Mouse (Mus musculus): ENCODE measurements around the gene Asap3. TPM values are rescaled to one million over a fixed set of nuclear protein-coding genes. Genes with fewer than 3 reads are reported as not detected.

Asap3 gene
- polyA plus RNA-seq, 1 experiment from 2014 or later: 6.0 TPM

DNA sequence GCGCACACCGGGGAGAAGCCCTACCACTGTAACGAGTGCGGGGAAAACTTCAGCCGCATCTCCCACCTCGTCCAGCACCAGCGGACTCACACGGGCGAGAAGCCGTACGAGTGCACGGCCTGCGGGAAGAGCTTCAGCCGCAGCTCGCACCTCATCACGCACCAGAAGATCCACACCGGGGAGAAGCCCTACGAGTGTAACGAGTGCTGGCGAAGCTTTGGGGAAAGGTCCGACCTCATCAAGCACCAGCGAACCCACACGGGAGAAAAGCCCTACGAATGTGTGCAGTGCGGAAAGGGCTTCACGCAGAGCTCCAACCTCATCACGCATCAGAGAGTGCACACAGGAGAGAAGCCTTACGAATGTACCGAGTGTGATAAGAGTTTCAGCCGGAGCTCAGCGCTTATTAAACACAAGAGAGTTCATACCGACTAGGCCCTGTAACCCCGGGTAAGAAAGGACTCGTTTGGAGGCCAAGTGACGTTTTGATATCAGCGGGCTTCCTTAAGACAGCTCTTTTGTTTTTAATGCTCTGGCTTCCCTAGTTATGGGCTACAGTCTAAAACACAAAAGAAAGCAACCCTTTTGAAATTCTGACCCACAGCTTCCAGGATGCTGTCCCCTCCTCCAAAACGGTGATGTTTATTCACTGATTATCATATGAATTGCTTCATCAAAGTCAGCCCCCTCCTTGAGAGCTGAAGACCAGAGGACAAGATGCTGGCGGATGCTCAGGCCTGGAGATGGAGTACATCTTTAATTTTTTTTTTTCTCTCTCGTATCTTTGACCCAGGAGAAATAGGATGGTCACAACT lies 84.8 kb downstream of the Asap3 start:
- H3K4me2 ChIP-seq: no peak overlapping the region
- peaks cover 73% of the 10 kb centered on the region for H3K36me3 ChIP-seq
- no peak for ATAC-seq (replicated peaks; ENCODE audit: low FRiP score)
- H3K4me3 ChIP-seq (replicated peaks): no peak overlapping the region
- no peaks in the 10 kb centered on the region for H3K9me3 ChIP-seq (replicated peaks)
- WGBS: 66% methylated on average over 39 of the region's 39 CpGs
- no peaks in the 10 kb centered on the region for H3K27me3 ChIP-seq
- peaks cover 14% of the 10 kb centered on the region for H3K4me1 ChIP-seq
- H3K27ac ChIP-seq: no peak overlapping the region
- H3K9ac ChIP-seq: no peak overlapping the region

DNA sequence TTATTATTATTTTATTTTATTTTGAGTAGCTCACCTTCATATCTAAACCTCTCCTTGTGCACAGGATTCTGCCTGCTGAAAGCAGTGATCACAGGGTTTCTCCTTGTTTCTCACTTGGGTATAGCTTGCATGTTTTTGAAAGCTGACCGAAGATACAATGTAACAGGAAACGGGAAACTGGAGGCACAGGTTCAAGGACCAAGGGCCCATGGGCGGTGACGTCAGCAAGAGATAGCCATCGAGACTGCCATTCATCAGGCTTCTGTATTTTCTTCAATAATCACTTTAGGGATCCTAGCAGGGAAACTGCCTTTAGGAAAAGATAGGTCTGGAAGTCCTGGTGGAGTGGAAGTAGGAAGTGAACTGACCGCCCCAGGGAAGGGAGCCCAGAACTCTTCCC lies 85.5 kb downstream of the Asap3 start:
- no peak for ATAC-seq (replicated peaks; ENCODE audit: low FRiP score)

More for the DNA sequence above, 85.5 kb downstream of the Asap3 start:
- WGBS: 87% methylated on average over 6 of the region's 6 CpGs
- no peak overlapping the region for H3K9ac ChIP-seq
- no peak overlapping the region for H3K4me3 ChIP-seq (replicated peaks)
- H3K27ac ChIP-seq: no peak overlapping the region
- peaks cover 9% of the 10 kb centered on the region for H3K4me1 ChIP-seq
- no peaks in the 10 kb centered on the region for H3K9me3 ChIP-seq (replicated peaks)
- no peak overlapping the region for H3K4me2 ChIP-seq
- H3K36me3 ChIP-seq: peaks cover 73% of the 10 kb centered on the region
- H3K27me3 ChIP-seq: no peaks in the 10 kb centered on the region

Other genes starting within 250 kb of the Asap3 start
- 35.2 and 36.7 TPM in 2 replicates for gene Gale, start 242.6 kb upstream of the Asap3 start, polyA plus RNA-seq (2015; fragmentation: Nextera tagmentation; extraction: Ambion mirVana)
- gene Lypla2, start 233.7 kb upstream of the Asap3 start, polyA plus RNA-seq (2015; fragmentation: Nextera tagmentation; extraction: Ambion mirVana): 120 and 131 TPM in 2 replicates
- 52.6 and 52.7 TPM in 2 replicates for gene Pithd1, start 219.1 kb upstream of the Asap3 start, polyA plus RNA-seq (2015; fragmentation: Nextera tagmentation; extraction: Ambion mirVana)
- gene Eloa, start 184.6 kb upstream of the Asap3 start, polyA plus RNA-seq (2015; fragmentation: Nextera tagmentation; extraction: Ambion mirVana): 40.0 and 40.6 TPM in 2 replicates
- 483 and 529 TPM in 2 replicates for gene Rpl11, start 152.9 kb upstream of the Asap3 start, polyA plus RNA-seq (2015; fragmentation: Nextera tagmentation; extraction: Ambion mirVana)
- 862 and 905 TPM in 2 replicates for gene Id3, start 62.9 kb upstream of the Asap3 start, polyA plus RNA-seq (2015; fragmentation: Nextera tagmentation; extraction: Ambion mirVana)
- gene E2f2, start 34.0 kb upstream of the Asap3 start, polyA plus RNA-seq (2015; fragmentation: Nextera tagmentation; extraction: Ambion mirVana): 9.7 and 10.5 TPM in 2 replicates
- gene Tcea3, start 41.4 kb downstream of the Asap3 start, polyA plus RNA-seq (2015; fragmentation: Nextera tagmentation; extraction: Ambion mirVana): 10.9 and 12.5 TPM in 2 replicates
- gene Zfp46, start 78.3 kb downstream of the Asap3 start, polyA plus RNA-seq (2015; fragmentation: Nextera tagmentation; extraction: Ambion mirVana): 22.8 TPM in 2 replicates
- 183 and 188 TPM in 2 replicates for gene Hnrnpr, start 104.6 kb downstream of the Asap3 start, polyA plus RNA-seq (2015; fragmentation: Nextera tagmentation; extraction: Ambion mirVana)
- 0.21 and 0.44 TPM in 2 replicates for gene Htr1d, start 217.2 kb downstream of the Asap3 start, polyA plus RNA-seq (2015; fragmentation: Nextera tagmentation; extraction: Ambion mirVana)

Data from kidney, embryonic 15.5 days (tissue).